Mouse (Mus musculus) limb, embryonic 14.5 days (tissue): ENCODE measurements around the gene Gdf11. TPM values are rescaled to one million over a fixed set of nuclear protein-coding genes. Genes with fewer than 3 reads are reported as not detected.

Source experiments
- ATAC-seq: fragments of 200-750 bp; cut with Nextera tagmentation; 2 replicates; pipeline ENCODE4 v1.8.0; 2017; ENCODE audit warnings: low read depth, moderate number of reproducible peaks, moderate TSS enrichment; ENCODE audit not compliant: low FRiP score
- DNase-seq: peaks from one replicate; pipeline ENCODE4 v3.0.0-alpha.2; 2015; ENCODE audit warnings: low spot score
- H3K27ac ChIP-seq: fragments of 300-500 bp; sonication (generic); replicated peaks from 2 replicates; pipeline ENCODE4 v1.5.1; 2014; ENCODE audit warnings: low read depth, mild to moderate bottlenecking, low read length, moderate library complexity, mixed read lengths
- H3K27me3 ChIP-seq: fragments of 300-500 bp; sonication (generic); 2 replicates; pipeline ENCODE4 v1.6.1; 2014; ENCODE audit warnings: low read length, mixed read lengths; ENCODE audit not compliant: control insufficient read depth, insufficient read depth
- H3K36me3 ChIP-seq: fragments of 300-500 bp; sonication (generic); 2 replicates; pipeline ENCODE4 v1.6.1; 2014; ENCODE audit warnings: mild to moderate bottlenecking, low read length, moderate library complexity, mixed read lengths; ENCODE audit not compliant: control insufficient read depth, insufficient read depth
- H3K4me1 ChIP-seq: fragments of 300-500 bp; sonication (generic); 2 replicates; pipeline ENCODE4 v1.6.1; 2014; ENCODE audit warnings: antibody characterized with exemption, low read length, mixed read lengths; ENCODE audit not compliant: control insufficient read depth, insufficient read depth
- H3K4me2 ChIP-seq: fragments of 300-500 bp; sonication (generic); replicated peaks from 2 replicates; pipeline ENCODE4 v1.6.1; 2014; ENCODE audit warnings: low read depth, mild to moderate bottlenecking, low read length, moderate library complexity; ENCODE audit not compliant: severe bottlenecking
- H3K4me3 ChIP-seq: fragments of 300-500 bp; sonication (generic); replicated peaks from 2 replicates; pipeline ENCODE4 v1.5.1; 2014; ENCODE audit warnings: low read length
- H3K9ac ChIP-seq: fragments of 300-500 bp; sonication (generic); 2 replicates; pipeline ENCODE4 v1.6.1; 2014; ENCODE audit warnings: mild to moderate bottlenecking, low read depth, low read length, moderate library complexity; ENCODE audit not compliant: severe bottlenecking
- H3K9me3 ChIP-seq: fragments of 300-500 bp; sonication (generic); 2 replicates; pipeline ENCODE4 v1.6.1; 2016; ENCODE audit warnings: low read length; ENCODE audit not compliant: control insufficient read depth
- POLR2A ChIP-seq: fragments of 200-500 bp; IDR thresholded peaks from 2 replicates; pipeline ENCODE4 v1.8.0; 2012; ENCODE audit warnings: inconsistent platforms, mild to moderate bottlenecking, moderate library complexity, borderline replicate concordance; ENCODE audit not compliant: insufficient read depth, insufficient read length; ENCODE audit errors: extremely low read depth
- WGBS: fragments of 180-500 bp; shearing (Covaris S2); extraction: QIAGEN DNeasy Blood & Tissue Kit; methylation state at CpG from one replicate; pipeline ENCODE4 v1.1.7; 2014; 5-methylcytosine and 5-hydroxymethylcytosine counted together
- polyA plus RNA-seq, 2 experiments: library from polyadenylated mRNA; depleted of rRNA in 1 of 2; stranded (reverse) in 1 of 2; unstranded in 1 of 2; fragments of >200 nt; fragmentation: Nextera tagmentation in 1 of 2; extraction: Ambion mirVana in 1 of 2; gene quantifications; 2 replicates each; pipeline versions ENCODE4 v1.2.1 to v1.2.3; 2012 to 2014

Gdf11 gene
- polyA plus RNA-seq, 2 experiments: 6.3 to 10.8 TPM

DNA sequence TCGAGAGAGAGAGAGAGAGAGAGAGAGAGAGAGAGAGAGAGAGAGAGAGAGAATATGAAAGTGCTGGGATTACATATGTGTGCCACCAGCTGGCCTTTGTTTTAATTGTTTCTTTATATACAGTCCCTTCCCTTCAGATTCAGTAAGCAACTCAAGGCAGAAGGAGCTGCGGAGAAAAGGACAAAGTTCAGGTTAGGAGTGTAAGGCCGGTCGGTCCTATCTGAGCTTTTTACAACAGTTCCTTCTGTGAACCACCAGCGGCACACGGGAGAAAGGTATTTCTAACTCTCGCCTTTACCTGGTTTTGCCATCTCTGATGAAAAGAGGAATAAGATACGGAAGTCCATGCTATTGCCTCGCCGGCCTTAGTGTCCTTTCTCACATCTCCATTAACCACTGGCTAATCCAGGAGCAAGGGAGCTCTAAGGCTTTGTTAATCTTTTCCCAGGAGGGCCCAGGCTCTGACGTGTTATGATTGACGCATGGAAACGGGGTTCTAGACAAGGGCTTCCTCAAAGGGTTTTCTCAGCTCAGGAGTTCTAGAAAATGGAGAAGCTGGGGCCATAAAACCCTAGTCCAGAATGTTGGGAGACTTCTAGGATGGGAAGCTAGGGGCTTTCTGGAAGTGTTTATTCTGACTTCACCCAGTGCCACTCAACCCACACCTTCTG is 17.4 kb upstream of the Gdf11 start:
- H3K9me3 ChIP-seq: no peaks in the 10 kb centered on the region
- H3K36me3 ChIP-seq: peaks cover 25% of the 10 kb centered on the region
- H3K4me2 ChIP-seq: peak overlapping the region; percentile 72
- TF ChIP-seq POLR2A: no peak
- peaks cover 23% of the 10 kb centered on the region for H3K4me1 ChIP-seq
- WGBS: 56% methylated on average over 13 of the region's 13 CpGs
- no peaks in the 10 kb centered on the region for H3K27me3 ChIP-seq
- peak overlapping the region; percentile 97 for H3K9ac ChIP-seq
- peak overlapping the region; percentile 91 for H3K4me3 ChIP-seq
- peak overlapping the region; percentile 96 for H3K27ac ChIP-seq
- no peak for DNase-seq
- no peak for ATAC-seq

DNA sequence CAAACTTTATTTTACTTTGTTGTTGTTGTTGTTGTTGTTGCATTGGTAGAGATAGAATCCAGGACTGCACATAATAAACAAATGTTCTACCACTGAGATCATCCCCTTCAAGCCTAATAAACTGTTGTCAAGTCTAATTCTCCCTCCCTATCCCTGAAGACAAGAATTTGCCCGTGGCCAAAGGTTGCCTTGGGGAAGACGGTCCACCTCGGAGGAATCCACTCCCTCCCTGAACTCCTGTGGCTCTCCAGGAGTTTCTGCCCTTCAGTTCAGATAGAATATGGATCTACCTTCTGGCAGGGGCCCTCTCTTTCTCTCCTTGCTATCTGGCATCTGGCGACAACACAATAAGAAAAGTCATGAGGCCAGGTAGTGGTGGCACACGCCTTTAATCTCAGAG is 13.3 kb upstream of the Gdf11 start:
- Histone ChIP-seq H3K4me3 (no peak overlapping the region), H3K27ac (no peak overlapping the region), H3K9me3 (no peaks in the 10 kb centered on the region), H3K36me3 (no peaks in the 10 kb centered on the region), H3K4me2 (no peak overlapping the region), H3K9ac (no peak overlapping the region), H3K27me3 (no peaks in the 10 kb centered on the region), H3K4me1 (peaks cover 5% of the 10 kb centered on the region)
- no peak for TF ChIP-seq POLR2A
- DNase-seq (no peak), ATAC-seq (no peak)
- WGBS: 77% methylated on average over 5 of the region's 5 CpGs

DNA sequence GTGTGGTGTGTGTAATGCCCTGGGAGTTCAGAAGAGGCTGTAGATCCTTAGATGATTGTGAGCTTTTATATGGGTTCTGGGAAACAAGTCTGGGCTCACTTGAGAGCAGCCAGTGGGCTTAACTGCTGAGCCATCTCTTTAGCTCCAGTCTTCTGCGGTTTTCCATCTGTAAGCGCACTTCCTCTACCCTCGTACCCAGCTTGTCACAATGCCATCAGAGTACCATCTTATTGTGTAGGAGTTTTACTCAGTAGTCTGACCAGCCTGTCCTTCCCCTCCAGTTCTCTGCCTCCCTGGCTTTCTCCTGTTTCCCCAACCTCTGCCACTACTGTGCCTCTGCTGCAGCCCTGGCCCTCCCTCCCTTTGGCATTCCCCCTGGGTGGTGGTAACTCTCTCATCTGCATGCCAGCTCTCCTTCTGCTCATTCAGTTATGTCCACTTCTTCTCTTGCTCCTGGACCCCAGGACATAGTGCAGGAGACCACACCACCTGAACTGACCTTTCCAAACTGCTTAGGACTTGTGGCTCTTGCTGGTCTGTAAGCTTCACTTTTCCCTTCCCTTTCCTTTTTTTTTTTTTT is 11.0 kb upstream of the Gdf11 start:
- no peak overlapping the region for H3K9ac ChIP-seq
- DNase-seq (no peak), ATAC-seq (no peak)
- H3K27me3 ChIP-seq: no peaks in the 10 kb centered on the region
- H3K4me3 ChIP-seq: no peak overlapping the region
- H3K4me2 ChIP-seq: no peak overlapping the region
- H3K36me3 ChIP-seq: no peaks in the 10 kb centered on the region
- no peak for TF ChIP-seq POLR2A
- no peak overlapping the region for H3K27ac ChIP-seq
- H3K9me3 ChIP-seq: no peaks in the 10 kb centered on the region
- WGBS: 64% methylated on average over 3 of the region's 3 CpGs
- H3K4me1 ChIP-seq: no peaks in the 10 kb centered on the region

DNA sequence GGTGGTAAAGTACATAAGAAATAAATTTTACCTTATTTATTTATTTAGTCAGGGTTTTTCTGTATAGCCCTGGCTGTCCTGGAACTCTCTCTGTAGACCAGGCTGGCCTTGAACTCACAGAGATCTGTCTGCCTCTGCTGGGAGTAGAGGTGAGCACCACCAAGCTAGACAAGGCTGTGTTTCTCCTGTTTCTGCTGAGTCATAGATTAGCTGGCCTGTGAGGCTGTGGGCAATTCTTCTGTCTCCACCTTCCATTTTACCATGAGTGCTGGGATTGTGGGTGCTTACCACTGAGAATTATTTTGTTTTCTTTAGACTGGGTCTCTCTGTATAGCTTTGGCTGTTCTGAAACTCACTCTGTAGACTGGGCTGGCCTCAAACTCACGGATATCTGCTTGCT is 9.9 kb upstream of the Gdf11 start:
- H3K4me3 ChIP-seq: no peak overlapping the region
- 86% methylated on average over 1 of the region's 1 CpGs for WGBS

DNA sequence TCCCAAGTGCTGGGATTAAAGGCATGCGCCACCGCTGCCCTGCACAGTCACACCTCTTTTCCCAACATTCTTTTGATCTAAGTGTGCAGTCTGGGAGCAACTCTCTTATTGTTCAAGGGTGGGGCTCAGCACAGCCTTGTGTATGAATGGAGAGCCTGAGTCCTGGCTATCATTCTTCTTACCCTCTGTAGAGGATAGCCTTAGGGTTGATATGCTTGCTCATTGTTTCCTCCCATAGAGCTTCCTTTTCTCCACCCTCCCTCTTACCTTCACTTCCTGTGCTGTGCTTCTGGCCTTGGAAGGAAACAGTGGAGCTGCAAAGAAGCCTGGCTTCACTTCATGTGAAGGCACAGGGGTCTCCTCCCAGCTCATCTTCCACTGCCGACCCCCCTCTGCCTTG is 9.2 kb upstream of the Gdf11 start, which contains the start of gene Cd63:
Gene Cd63 (plus strand): TSS at position 292 of the 400 bp plus-strand sequence.
- Histone ChIP-seq H3K36me3 (no peaks in the 10 kb centered on the region), H3K4me2 (no peak within 1 kb of the TSS), H3K4me1 (peaks cover 8% of the 10 kb centered on the region), H3K4me3 (no peak within 1 kb of the TSS), H3K27ac (no peak within 1 kb of the TSS), H3K27me3 (peaks cover 5% of the 10 kb centered on the region; the same call in 1 of the 2 replicates), H3K9ac (no peak within 1 kb of the TSS), H3K9me3 (no peaks in the 10 kb centered on the region)
- no peak for TF ChIP-seq POLR2A
- ATAC-seq (no peak), DNase-seq (no peak)
- WGBS: 85% methylated on average over 3 of the region's 3 CpGs

More for the DNA sequence above, 9.9 kb upstream of the Gdf11 start:
- no peak overlapping the region for H3K27ac ChIP-seq
- no peaks in the 10 kb centered on the region for H3K36me3 ChIP-seq
- no peak for TF ChIP-seq POLR2A
- H3K4me2 ChIP-seq: no peak overlapping the region
- H3K4me1 ChIP-seq: peaks cover 8% of the 10 kb centered on the region
- H3K27me3 ChIP-seq: no peaks in the 10 kb centered on the region
- no peak overlapping the region for H3K9ac ChIP-seq
- ATAC-seq (no peak), DNase-seq (no peak)
- H3K9me3 ChIP-seq: no peaks in the 10 kb centered on the region
